27 mouse cellular contexts compared by ENCODE assay signal in the genomic region with DNA sequence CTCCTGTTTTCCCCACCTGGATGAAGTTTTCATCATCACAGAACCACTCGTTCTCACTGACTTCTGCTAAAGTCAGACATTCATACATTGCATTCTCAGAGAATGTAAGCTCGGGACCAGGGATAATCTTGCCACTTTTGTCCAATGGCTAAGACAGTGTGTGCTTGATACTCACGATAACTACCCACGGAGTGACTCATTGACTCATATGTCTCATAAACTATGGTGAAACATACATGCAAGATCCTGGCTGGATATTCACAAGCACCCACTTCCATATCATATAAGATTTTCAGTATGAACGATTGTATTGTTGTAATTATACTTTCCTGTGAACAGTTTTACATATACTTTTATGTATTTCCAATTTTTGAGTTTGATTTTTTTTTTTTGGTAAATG.
"Had no signal": no experiment of that assay in that cellular context is flagged by ENCODE, and none has a peak within 500 bp of the region (broad histone marks: within the 10 kb centered on the region; RNA-seq: fewer than 3 reads in every experiment).

No protein-coding gene starts in this region.

- H3K4me3 ChIP-seq: heart, adult 2 months; heart, embryonic 13.5 days; heart, embryonic 15.5 days; hindbrain, embryonic 12.5 days; intestine, embryonic 15.5 days; layer of hippocampus, adult 2 months; left cerebral cortex, adult 2 months; limb, embryonic 10.5 days; limb, embryonic 12.5 days; liver, embryonic 13.5 days had no signal

- H3K27me3 ChIP-seq: heart, embryonic 13.5 days; heart, embryonic 15.5 days; intestine, embryonic 15.5 days; limb, embryonic 12.5 days; liver, embryonic 13.5 days had no signal

- H3K36me3 ChIP-seq: heart, embryonic 13.5 days; heart, embryonic 15.5 days; hindbrain, embryonic 12.5 days; intestine, embryonic 15.5 days; limb, embryonic 10.5 days; limb, embryonic 12.5 days; liver, embryonic 13.5 days had no signal

- H3K9ac ChIP-seq: heart, embryonic 13.5 days; heart, embryonic 15.5 days; hindbrain, embryonic 12.5 days; hindbrain, embryonic 14.5 days; intestine, embryonic 15.5 days; limb, embryonic 12.5 days; liver, embryonic 13.5 days had no signal

- ATAC-seq: hindbrain, embryonic 16.5 days; inflammation-experienced regulatory T-cells, adult 6 months; intestine, embryonic 15.5 days; intestine, postnatal 0 days had no signal

- H3K27ac ChIP-seq: heart, adult 2 months; heart, embryonic 13.5 days; heart, embryonic 15.5 days; hindbrain, embryonic 12.5 days; hindbrain, embryonic 14.5 days; intestine, embryonic 15.5 days; layer of hippocampus, adult 2 months; left cerebral cortex, adult 2 months; limb, embryonic 10.5 days; limb, embryonic 12.5 days; liver, embryonic 13.5 days had no signal

- DNase-seq: gastrocnemius, postnatal 14 days; gastrocnemius, postnatal 36 days; heart, adult 11 months; heart, adult 2 months; heart, postnatal 14 days; heart, postnatal 36 days; kidney, adult 18-20 months; kidney, adult 8-10 months; kidney, postnatal 10 days; kidney, postnatal 25 days; kidney, postnatal 4 days; liver; liver, embryonic 13.5 days had no signal

- H3K4me2 ChIP-seq: heart, embryonic 11.5 days; heart, embryonic 13.5 days; heart, embryonic 15.5 days; hindbrain, embryonic 12.5 days; hindbrain, embryonic 14.5 days; intestine, embryonic 15.5 days; limb, embryonic 12.5 days; liver, embryonic 11.5 days; liver, embryonic 13.5 days had no signal

- H3K9me3 ChIP-seq: heart, embryonic 13.5 days; heart, embryonic 15.5 days; hindbrain, embryonic 12.5 days; intestine, embryonic 15.5 days; limb, embryonic 10.5 days; limb, embryonic 12.5 days; liver, embryonic 13.5 days had no signal

- H3K4me1 ChIP-seq: heart, embryonic 15.5 days; hindbrain, embryonic 12.5 days; intestine, embryonic 15.5 days; liver, embryonic 13.5 days had no signal
